Mouse (Mus musculus): ENCODE results near the gene Zfp512. TPM values are rescaled to one million over a fixed set of nuclear protein-coding genes. Genes with fewer than 3 reads are reported as not detected.
"Not testable (repeated sequence)": the region's sequence is repeated elsewhere in the genome, so short reads cannot be mapped to it uniquely, and the experiment has no call there.

The Zfp512 gene
- polyA plus RNA-seq, 1 experiment from 2014 or later, result 117 TPM

DNA sequence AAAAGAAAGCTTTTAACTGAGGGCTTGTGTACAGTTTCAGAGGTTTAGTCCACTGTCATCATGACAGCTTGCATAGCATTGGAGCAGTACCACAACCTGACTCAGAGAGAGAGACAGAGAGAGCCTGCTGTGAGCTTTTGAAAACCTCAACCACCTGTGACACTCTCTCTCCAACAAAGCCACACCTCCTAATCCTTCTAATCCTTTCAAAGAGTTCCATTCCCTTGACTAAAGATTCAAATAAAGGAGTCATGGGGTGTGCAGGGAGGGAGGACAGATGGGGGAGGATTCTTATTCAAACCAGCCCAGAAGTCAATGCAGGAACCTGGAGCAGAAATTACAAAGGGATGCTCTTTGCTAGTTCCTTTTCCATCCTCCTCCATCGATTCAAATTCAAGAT lies 39.8 kb downstream of the Zfp512 start:
- peaks cover 14% of the 10 kb centered on the region for H3K4me1 ChIP-seq (replicated peaks)
- H3K9me3 ChIP-seq, result no peaks in the 10 kb centered on the region
- H3K9ac ChIP-seq, result no peak overlapping the region
- no peak overlapping the region for H3K4me3 ChIP-seq
- H3K4me2 ChIP-seq, result no peak overlapping the region
- ATAC-seq (ENCODE audit: low FRiP score, low read depth), result no peak
- H3K27me3 ChIP-seq, result no peaks in the 10 kb centered on the region
- H3K27ac ChIP-seq (replicated peaks), result no peak overlapping the region
- H3K36me3 ChIP-seq, result peaks cover 6% of the 10 kb centered on the region
- 66% methylated on average over 1 of the region's 1 CpGs for WGBS

GRCm38 (mm10) chr5:31494513-31495297 lies 42.5 kb downstream of the Zfp512 start, which contains the start of gene Gpn1:
TSS of gene Gpn1 (plus strand) at chr5:31494741.
- Histone ChIP-seq H3K9ac (peak within 1 kb of the TSS; percentile 67), H3K27me3 (no peaks in the 10 kb centered on the region), H3K9me3 (no peaks in the 10 kb centered on the region), H3K4me3 (peak within 1 kb of the TSS; percentile 90), H3K36me3 (peaks cover 31% of the 10 kb centered on the region), H3K27ac (replicated peaks) (peak within 1 kb of the TSS; percentile 55), H3K4me1 (replicated peaks) (peaks cover 14% of the 10 kb centered on the region), H3K4me2 (peak within 1 kb of the TSS; percentile 83)
- under 1% methylated on average over 49 of the region's 49 CpGs for WGBS
- ATAC-seq (ENCODE audit: low FRiP score, low read depth), result peak; percentile 100

- Histone ChIP-seq H3K4me2 (no peak overlapping the region), H3K4me1 (replicated peaks) (no peaks in the 10 kb centered on the region), H3K9ac (no peak overlapping the region), H3K36me3 (peaks cover 84% of the 10 kb centered on the region), H3K27me3 (no peaks in the 10 kb centered on the region), H3K27ac (replicated peaks) (no peak overlapping the region), H3K4me3 (no peak overlapping the region), H3K9me3 (no peaks in the 10 kb centered on the region)
- no peak for ATAC-seq (ENCODE audit: low FRiP score, low read depth)
- WGBS, result 96% methylated on average over 10 of the region's 10 CpGs
Observed at GRCm38 (mm10) chr5:31504843-31505242, 52.6 kb downstream of the Zfp512 start.

DNA sequence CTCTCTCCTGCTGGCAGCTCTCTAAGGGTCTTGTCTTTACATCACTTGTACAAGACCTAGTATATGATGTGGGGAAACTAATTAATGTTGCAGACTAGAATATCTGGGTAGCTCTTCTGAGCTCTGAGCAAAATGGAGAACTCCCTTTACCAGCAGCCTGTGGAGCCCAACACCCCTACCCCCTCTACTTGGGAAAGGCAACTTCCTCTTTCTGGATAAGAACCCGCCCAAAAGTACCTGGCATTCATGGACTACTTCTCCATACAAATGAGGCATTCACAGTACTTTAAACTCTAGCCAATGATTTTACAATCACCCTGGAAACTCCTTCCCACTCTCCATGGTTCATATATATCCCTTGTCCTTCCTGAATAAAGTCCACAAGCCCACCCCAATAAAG lies 60.2 kb downstream of the Zfp512 start:
- peaks cover 78% of the 10 kb centered on the region for H3K36me3 ChIP-seq
- no peak for ATAC-seq (ENCODE audit: low FRiP score, low read depth)
- H3K9me3 ChIP-seq, result no peaks in the 10 kb centered on the region
- H3K27me3 ChIP-seq, result no peaks in the 10 kb centered on the region
- no peaks in the 10 kb centered on the region for H3K4me1 ChIP-seq (replicated peaks)
- H3K9ac ChIP-seq, result no peak overlapping the region
- H3K27ac ChIP-seq (replicated peaks), result no peak overlapping the region
- H3K4me2 ChIP-seq, result no peak overlapping the region
- H3K4me3 ChIP-seq, result no peak overlapping the region
- 79% methylated on average over 1 of the region's 1 CpGs for WGBS

GRCm38 (mm10) chr5:31520556-31520955 lies 68.3 kb downstream of the Zfp512 start:
- WGBS, result 94% methylated on average over 6 of the region's 6 CpGs
- Histone ChIP-seq H3K36me3 (peaks cover 60% of the 10 kb centered on the region), H3K9ac (no peak overlapping the region), H3K4me2 (no peak overlapping the region), H3K27ac (replicated peaks) (no peak overlapping the region), H3K27me3 (no peaks in the 10 kb centered on the region), H3K4me3 (no peak overlapping the region), H3K9me3 (no peaks in the 10 kb centered on the region), H3K4me1 (replicated peaks) (peaks cover 13% of the 10 kb centered on the region)
- no peak for ATAC-seq (ENCODE audit: low FRiP score, low read depth)

- H3K9me3 ChIP-seq, result no peaks in the 10 kb centered on the region
- H3K4me1 ChIP-seq (replicated peaks), result peaks cover 38% of the 10 kb centered on the region
- no peaks in the 10 kb centered on the region for H3K27me3 ChIP-seq
- under 1% methylated on average over 28 of the region's 28 CpGs for WGBS
- peak; percentile 89 for ATAC-seq (ENCODE audit: low FRiP score, low read depth)
- peak within 1 kb of the TSS; percentile 89 for H3K27ac ChIP-seq (replicated peaks)
- peaks cover 25% of the 10 kb centered on the region for H3K36me3 ChIP-seq
- peak within 1 kb of the TSS; percentile 90 for H3K9ac ChIP-seq
- H3K4me2 ChIP-seq, result peak within 1 kb of the TSS; percentile 98
- H3K4me3 ChIP-seq, result peak within 1 kb of the TSS; percentile 93
Observed at GRCm38 (mm10) chr5:31526354-31527116, 74.3 kb downstream of the Zfp512 start, which contains the start of gene Slc4a1ap. TSS of gene Slc4a1ap (plus strand) at chr5:31526995.

GRCm38 (mm10) chr5:31527117-31527680 lies 75.0 kb downstream of the Zfp512 start:
- 4% methylated on average over 40 of the region's 40 CpGs for WGBS
- ATAC-seq (ENCODE audit: low FRiP score, low read depth), result peak; percentile 59
- H3K27ac ChIP-seq (replicated peaks), result peak overlapping the region; percentile 89
- peak overlapping the region; percentile 90 for H3K9ac ChIP-seq
- no peaks in the 10 kb centered on the region for H3K9me3 ChIP-seq
- peak overlapping the region; percentile 93 for H3K4me3 ChIP-seq
- peak overlapping the region; percentile 98 for H3K4me2 ChIP-seq
- H3K27me3 ChIP-seq, result no peaks in the 10 kb centered on the region
- H3K4me1 ChIP-seq (replicated peaks), result peaks cover 38% of the 10 kb centered on the region
- peaks cover 27% of the 10 kb centered on the region for H3K36me3 ChIP-seq

DNA sequence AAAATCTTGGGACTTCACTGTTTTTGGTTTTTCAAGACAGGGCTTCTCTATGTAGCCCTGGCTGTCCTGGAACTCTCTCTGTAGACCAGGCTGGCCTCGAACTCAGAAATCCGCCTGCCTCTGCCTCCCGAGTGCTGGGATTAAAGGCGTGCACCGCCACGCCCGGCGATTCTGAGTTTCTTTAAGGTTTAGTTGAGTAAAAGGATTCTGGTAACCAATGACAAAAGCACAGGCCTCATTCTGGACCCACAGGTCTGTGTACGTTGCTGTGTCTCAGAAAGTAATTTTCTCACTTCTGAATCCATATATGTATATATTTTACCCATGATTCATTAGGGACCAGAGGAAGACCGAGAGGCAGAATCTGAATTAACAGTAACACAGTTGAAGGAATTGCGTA lies 75.5 kb downstream of the Zfp512 start, which contains the start of gene Supt7l:
Gene Supt7l (minus strand): TSS at position 101 of the 400 bp plus-strand sequence.
- H3K9ac ChIP-seq, result peak within 1 kb of the TSS; percentile 90
- not testable (repeated sequence) for ATAC-seq (ENCODE audit: low FRiP score, low read depth); H3K27me3 ChIP-seq; H3K9me3 ChIP-seq
- H3K4me2 ChIP-seq, result peak within 1 kb of the TSS; percentile 98
- peaks cover 38% of the 10 kb centered on the region for H3K4me1 ChIP-seq (replicated peaks)
- H3K4me3 ChIP-seq, result peak within 1 kb of the TSS; percentile 93
- WGBS, result 82% methylated on average over 11 of the region's 11 CpGs
- H3K36me3 ChIP-seq, result peaks cover 27% of the 10 kb centered on the region
- peak within 1 kb of the TSS; percentile 89 for H3K27ac ChIP-seq (replicated peaks)

DNA sequence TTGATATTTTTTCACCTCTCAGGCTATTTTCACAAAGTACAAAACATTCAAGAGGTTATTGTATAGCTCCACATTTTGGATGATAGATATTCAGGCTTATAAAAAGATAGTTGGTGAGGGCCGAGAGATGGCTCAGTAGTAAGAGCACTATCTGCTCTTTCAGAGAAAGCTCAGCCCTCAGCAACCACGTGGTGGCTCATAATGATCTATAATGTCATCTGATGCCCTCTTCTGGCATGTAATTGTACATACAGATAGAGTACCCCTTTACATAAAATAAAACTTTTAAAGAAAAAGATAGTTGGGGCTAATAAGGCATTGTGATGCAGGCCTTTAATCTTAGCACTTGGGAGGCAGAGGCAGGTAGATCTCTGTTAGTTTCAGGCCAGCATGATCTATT lies 76.3 kb downstream of the Zfp512 start:
- peaks cover 38% of the 10 kb centered on the region for H3K4me1 ChIP-seq (replicated peaks)
- no peak for ATAC-seq (ENCODE audit: low FRiP score, low read depth)
- peaks cover 35% of the 10 kb centered on the region for H3K36me3 ChIP-seq
- no peaks in the 10 kb centered on the region for H3K27me3 ChIP-seq
- H3K9ac ChIP-seq, result no peak overlapping the region
- no peaks in the 10 kb centered on the region for H3K9me3 ChIP-seq
- no peak overlapping the region for H3K27ac ChIP-seq (replicated peaks)
- WGBS, result 64% methylated on average over 2 of the region's 2 CpGs
- peak overlapping the region; percentile 98 for H3K4me2 ChIP-seq
- H3K4me3 ChIP-seq, result 0 out of 2 replicates have a peak overlapping the region, but pooled peaks have one; percentile 93

Measured in hindbrain, embryonic 15.5 days (tissue).